ENCODE assay signal across 16 mouse cellular contexts in genomic region chr2:92071143-92071542, GRCm38 (mm10).
"Had no signal": no experiment of that assay in that cellular context is flagged by ENCODE, and none has a peak within 500 bp of the region (broad histone marks: within the 10 kb centered on the region; RNA-seq: fewer than 3 reads in every experiment).

No protein-coding gene starts in this region.

- H3K27ac ChIP-seq: neural tube, embryonic 13.5 days; neural tube, embryonic 15.5 days; stomach, embryonic 15.5 days; stomach, postnatal 0 days had no signal

- H3K36me3 ChIP-seq: neural tube, embryonic 13.5 days; neural tube, embryonic 15.5 days; stomach, embryonic 15.5 days had no signal

- H3K27me3 ChIP-seq: neural tube, embryonic 13.5 days; neural tube, embryonic 15.5 days; stomach, embryonic 15.5 days had no signal

- H3K4me1 ChIP-seq: neural tube, embryonic 13.5 days; neural tube, embryonic 15.5 days; stomach, embryonic 15.5 days had no signal

- H3K9me3 ChIP-seq: neural tube, embryonic 13.5 days; neural tube, embryonic 15.5 days; stomach, embryonic 15.5 days had no signal

- H3K4me3 ChIP-seq: neural tube, embryonic 13.5 days; neural tube, embryonic 15.5 days; stomach, embryonic 15.5 days had no signal

- H3K4me2 ChIP-seq: neural tube, embryonic 13.5 days; neural tube, embryonic 15.5 days; stomach, embryonic 15.5 days had no signal

- H3K9ac ChIP-seq: neural tube, embryonic 13.5 days; neural tube, embryonic 15.5 days; stomach, embryonic 15.5 days had no signal

- DNase-seq: retina, postnatal 1 day; right cerebral cortex, adult 18-20 months; right cerebral cortex, postnatal 14 days; right cerebral cortex, postnatal 25 days; right cerebral cortex, postnatal 4 days; spleen, adult 18-20 months; thymus, adult 18-20 months; thymus, adult 2 months; thymus, postnatal 14 days; thymus, postnatal 25 days; thymus, postnatal 36 days; thymus, postnatal 4 days had no signal
